Mouse (Mus musculus): ENCODE results near the gene Cd177. TPM values are rescaled to one million over a fixed set of nuclear protein-coding genes. Genes with fewer than 3 reads are reported as not detected.
A peak's percentile ranks its signal among the peaks of the same experiment; 100 is the strongest.
"Not testable (repeated sequence)": the region's sequence is repeated elsewhere in the genome, so short reads cannot be mapped to it uniquely, and the experiment has no call there.

Cd177 gene
- polyA plus RNA-seq, 1 experiment from 2014 or later: 1.3 TPM

DNA sequence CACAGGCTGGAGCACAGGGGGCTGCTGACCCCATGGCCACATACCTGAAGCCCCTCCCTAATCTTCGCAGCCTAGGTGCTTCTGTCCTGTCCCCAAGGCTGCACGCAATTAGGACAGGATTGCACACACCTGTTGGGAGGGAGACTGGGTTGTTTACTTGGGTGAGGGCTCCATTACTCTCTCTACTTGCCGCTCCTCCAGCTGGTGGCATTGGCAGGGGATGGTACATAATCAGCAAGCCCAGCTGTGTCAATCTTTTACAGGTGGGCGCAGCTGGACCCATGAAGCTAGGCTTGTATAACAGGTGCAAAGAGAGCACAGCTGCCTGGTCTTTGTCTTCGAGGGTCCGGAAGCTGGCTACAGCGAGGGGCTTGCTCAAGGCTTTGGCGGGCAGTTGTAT lies 2.5 kb upstream of the Cd177 start:
- no peak overlapping the region for H3K4me3 ChIP-seq (ENCODE audit: low read depth, low read length)
- H3K27ac ChIP-seq (ENCODE audit: low read length): no peak overlapping the region
- 69% methylated on average over 8 of the region's 8 CpGs for WGBS
- no peak overlapping the region for H3K4me2 ChIP-seq (replicated peaks; ENCODE audit: low read depth, low read length)
- H3K4me1 ChIP-seq (ENCODE audit: control insufficient read depth, insufficient read depth, low read length): no peaks in the 10 kb centered on the region
- no peak for ATAC-seq (ENCODE audit: insufficient number of reproducible peaks, insufficient read depth, low FRiP score, low read depth)
- H3K36me3 ChIP-seq (ENCODE audit: control insufficient read depth, insufficient read depth, low read length): no peaks in the 10 kb centered on the region
- H3K27me3 ChIP-seq (ENCODE audit: control insufficient read depth, insufficient read depth, low read length): no peaks in the 10 kb centered on the region
- H3K9ac ChIP-seq (replicated peaks; ENCODE audit: low read depth, low read length): no peak overlapping the region
- no peaks in the 10 kb centered on the region for H3K9me3 ChIP-seq (ENCODE audit: control insufficient read depth, low read depth, low read length)

- Histone ChIP-seq H3K27me3 (ENCODE audit: control insufficient read depth, insufficient read depth, low read length) (no peaks in the 10 kb centered on the region), H3K4me1 (ENCODE audit: control insufficient read depth, insufficient read depth, low read length) (no peaks in the 10 kb centered on the region), H3K36me3 (ENCODE audit: control insufficient read depth, insufficient read depth, low read length) (no peaks in the 10 kb centered on the region), H3K27ac (ENCODE audit: low read length) (no peak overlapping the region), H3K4me3 (ENCODE audit: low read depth, low read length) (no peak overlapping the region), H3K9ac (replicated peaks; ENCODE audit: low read depth, low read length) (no peak overlapping the region), H3K4me2 (replicated peaks; ENCODE audit: low read depth, low read length) (no peak overlapping the region), H3K9me3 (ENCODE audit: control insufficient read depth, low read depth, low read length) (no peaks in the 10 kb centered on the region)
- WGBS: 66% methylated on average over 6 of the region's 6 CpGs
- no peak for ATAC-seq (ENCODE audit: insufficient number of reproducible peaks, insufficient read depth, low FRiP score, low read depth)
These were observed 1.1 kb upstream of the Cd177 start for GRCm38 (mm10) chr7:24761161-24761560.

DNA sequence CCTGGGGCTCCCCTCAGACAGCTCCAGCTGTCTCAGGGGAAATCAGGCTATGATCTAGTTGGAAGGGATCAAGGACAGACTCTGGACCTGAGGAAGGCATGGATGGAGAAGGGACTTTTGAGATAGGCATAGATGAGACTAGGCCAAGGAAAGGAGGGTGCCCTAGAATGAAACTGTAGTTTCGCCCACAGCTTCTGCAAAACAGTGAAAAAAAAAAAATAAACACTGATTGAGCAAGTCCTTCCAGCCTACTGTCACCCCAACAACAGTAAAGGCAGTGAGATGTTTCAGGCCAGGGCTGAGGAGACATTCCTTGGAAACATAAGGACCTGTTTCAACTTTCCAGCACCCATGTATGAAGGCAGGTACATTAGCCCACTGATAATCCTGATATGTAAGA lies 1.6 kb downstream of the Cd177 start:
- Histone ChIP-seq H3K4me2 (replicated peaks; ENCODE audit: low read depth, low read length) (no peak overlapping the region), H3K36me3 (ENCODE audit: control insufficient read depth, insufficient read depth, low read length) (no peaks in the 10 kb centered on the region), H3K27me3 (ENCODE audit: control insufficient read depth, insufficient read depth, low read length) (no peaks in the 10 kb centered on the region), H3K4me1 (ENCODE audit: control insufficient read depth, insufficient read depth, low read length) (no peaks in the 10 kb centered on the region), H3K9me3 (ENCODE audit: control insufficient read depth, low read depth, low read length) (no peaks in the 10 kb centered on the region), H3K4me3 (ENCODE audit: low read depth, low read length) (no peak overlapping the region), H3K9ac (replicated peaks; ENCODE audit: low read depth, low read length) (no peak overlapping the region), H3K27ac (ENCODE audit: low read length) (no peak overlapping the region)
- 92% methylated on average over 1 of the region's 1 CpGs for WGBS
- ATAC-seq (ENCODE audit: insufficient number of reproducible peaks, insufficient read depth, low FRiP score, low read depth): no peak

DNA sequence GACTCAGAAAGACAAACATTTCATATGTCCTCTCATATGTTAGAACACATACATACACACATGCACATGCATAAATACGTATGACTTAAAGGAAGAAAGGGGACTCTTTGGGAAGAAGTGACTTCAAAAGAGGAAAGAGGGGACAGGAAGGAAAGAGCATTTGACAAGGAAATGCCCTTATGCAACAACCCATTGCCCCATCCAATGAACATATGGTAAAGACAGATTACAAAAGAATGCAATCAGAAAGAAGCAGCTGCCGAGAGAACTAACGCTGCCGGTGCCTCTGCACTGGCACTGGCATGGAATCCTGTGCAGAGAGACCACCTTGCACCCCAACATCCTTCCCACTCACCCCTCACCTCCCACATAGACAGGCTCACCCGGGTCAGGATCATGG lies 6.6 kb downstream of the Cd177 start:
- Histone ChIP-seq H3K4me3 (ENCODE audit: low read depth, low read length) (no peak overlapping the region), H3K4me2 (replicated peaks; ENCODE audit: low read depth, low read length) (no peak overlapping the region), H3K27me3 (ENCODE audit: control insufficient read depth, insufficient read depth, low read length) (no peaks in the 10 kb centered on the region), H3K36me3 (ENCODE audit: control insufficient read depth, insufficient read depth, low read length) (no peaks in the 10 kb centered on the region), H3K27ac (ENCODE audit: low read length) (no peak overlapping the region), H3K9ac (replicated peaks; ENCODE audit: low read depth, low read length) (no peak overlapping the region), H3K4me1 (ENCODE audit: control insufficient read depth, insufficient read depth, low read length) (no peaks in the 10 kb centered on the region), H3K9me3 (ENCODE audit: control insufficient read depth, low read depth, low read length) (no peaks in the 10 kb centered on the region)
- WGBS: 74% methylated on average over 5 of the region's 5 CpGs
- no peak for ATAC-seq (ENCODE audit: insufficient number of reproducible peaks, insufficient read depth, low FRiP score, low read depth)

DNA sequence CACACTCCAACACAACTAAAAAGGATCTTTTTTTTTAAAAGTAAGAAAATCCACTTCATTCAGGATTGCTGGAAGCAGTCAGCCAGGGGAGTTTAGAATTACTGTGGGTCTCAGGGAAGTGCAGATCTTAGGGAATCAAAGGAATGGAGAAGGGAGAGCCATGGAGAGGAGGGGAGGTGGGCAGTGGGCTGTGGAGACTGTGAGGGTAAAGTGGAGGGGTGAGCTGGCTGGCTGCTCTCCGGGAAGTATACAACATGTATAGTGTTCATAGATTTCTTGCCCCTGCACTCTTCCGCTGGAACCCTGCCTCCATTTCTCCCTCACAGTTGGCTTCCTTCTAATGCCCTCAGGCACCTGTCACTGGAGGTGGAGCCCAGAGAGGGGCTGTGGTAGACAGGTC lies 8.5 kb downstream of the Cd177 start:
- ATAC-seq (ENCODE audit: insufficient number of reproducible peaks, insufficient read depth, low FRiP score, low read depth): no peak
- 74% methylated on average over 2 of the region's 2 CpGs for WGBS

GRCm38 (mm10) chr7:24750695-24751094 lies 9.4 kb downstream of the Cd177 start:
- 48% methylated on average over 4 of the region's 4 CpGs for WGBS
- no peaks in the 10 kb centered on the region for H3K27me3 ChIP-seq (ENCODE audit: control insufficient read depth, insufficient read depth, low read length)
- H3K9me3 ChIP-seq (ENCODE audit: control insufficient read depth, low read depth, low read length): no peaks in the 10 kb centered on the region
- no peak for ATAC-seq (ENCODE audit: insufficient number of reproducible peaks, insufficient read depth, low FRiP score, low read depth)
- no peak overlapping the region for H3K4me2 ChIP-seq (replicated peaks; ENCODE audit: low read depth, low read length)
- H3K4me3 ChIP-seq (ENCODE audit: low read depth, low read length): no peak overlapping the region
- no peak overlapping the region for H3K27ac ChIP-seq (ENCODE audit: low read length)
- H3K9ac ChIP-seq (replicated peaks; ENCODE audit: low read depth, low read length): no peak overlapping the region
- H3K36me3 ChIP-seq (ENCODE audit: control insufficient read depth, insufficient read depth, low read length): no peaks in the 10 kb centered on the region
- H3K4me1 ChIP-seq (ENCODE audit: control insufficient read depth, insufficient read depth, low read length): no peaks in the 10 kb centered on the region

More for the DNA sequence above, 8.5 kb downstream of the Cd177 start:
- Histone ChIP-seq H3K4me2 (replicated peaks; ENCODE audit: low read depth, low read length) (no peak overlapping the region), H3K27ac (ENCODE audit: low read length) (no peak overlapping the region), H3K9ac (replicated peaks; ENCODE audit: low read depth, low read length) (no peak overlapping the region), H3K4me3 (ENCODE audit: low read depth, low read length) (no peak overlapping the region), H3K9me3 (ENCODE audit: control insufficient read depth, low read depth, low read length) (no peaks in the 10 kb centered on the region), H3K27me3 (ENCODE audit: control insufficient read depth, insufficient read depth, low read length) (no peaks in the 10 kb centered on the region), H3K36me3 (ENCODE audit: control insufficient read depth, insufficient read depth, low read length) (no peaks in the 10 kb centered on the region), H3K4me1 (ENCODE audit: control insufficient read depth, insufficient read depth, low read length) (no peaks in the 10 kb centered on the region)

DNA sequence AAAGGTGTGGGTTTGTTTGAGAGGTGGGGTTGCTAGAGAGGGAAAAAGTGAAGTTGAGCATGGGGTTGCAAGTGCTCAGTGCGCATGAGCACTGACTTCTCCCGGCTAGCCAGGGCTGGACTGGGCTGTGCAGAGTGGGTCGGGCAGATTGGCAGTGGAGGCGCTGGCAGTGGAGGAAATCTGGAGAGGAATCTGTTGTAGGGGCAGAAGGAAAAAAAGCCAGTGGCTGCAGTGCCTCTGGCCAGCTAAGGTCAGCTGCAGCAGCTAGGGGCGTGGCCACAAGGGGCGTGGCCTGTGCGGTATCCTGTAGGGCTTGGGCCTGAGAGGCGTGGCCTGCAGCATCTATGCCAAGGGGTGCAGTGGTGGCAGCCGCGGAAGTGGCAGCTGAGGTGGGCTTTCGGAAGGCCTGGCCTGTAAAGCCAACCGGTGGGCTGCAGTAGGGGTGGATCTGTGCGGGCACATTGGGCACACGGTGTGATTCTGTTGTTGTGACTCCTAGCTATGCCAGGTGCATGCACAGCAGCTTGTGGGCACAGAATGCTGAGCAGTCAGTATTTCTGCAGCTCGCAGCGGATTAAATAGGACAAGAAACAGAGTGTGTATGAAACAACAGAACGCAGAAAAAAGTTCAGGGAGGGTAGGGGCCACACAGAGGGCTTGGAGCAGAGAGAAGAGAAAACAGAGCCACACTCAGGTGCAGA lies 24.0 kb downstream of the Cd177 start:
- no peak overlapping the region for H3K9ac ChIP-seq (replicated peaks; ENCODE audit: low read depth, low read length)
- H3K4me3 ChIP-seq (ENCODE audit: low read depth, low read length): no peak overlapping the region
- no peaks in the 10 kb centered on the region for H3K9me3 ChIP-seq (ENCODE audit: control insufficient read depth, low read depth, low read length)
- H3K27ac ChIP-seq (ENCODE audit: low read length): no peak overlapping the region
- H3K4me1 ChIP-seq (ENCODE audit: control insufficient read depth, insufficient read depth, low read length): 0 out of 2 replicates have a peak, but pooled peaks cover 3% of the 10 kb centered on the region
- H3K36me3 ChIP-seq (ENCODE audit: control insufficient read depth, insufficient read depth, low read length): no peaks in the 10 kb centered on the region
- no peaks in the 10 kb centered on the region for H3K27me3 ChIP-seq (ENCODE audit: control insufficient read depth, insufficient read depth, low read length)
- 17% methylated on average over 17 of the region's 17 CpGs for WGBS
- 0 out of 2 replicates have a peak overlapping the region, but pooled peaks have one; percentile 16 for H3K4me2 ChIP-seq (replicated peaks; ENCODE audit: low read depth, low read length)
- ATAC-seq (ENCODE audit: insufficient number of reproducible peaks, insufficient read depth, low FRiP score, low read depth): peak; percentile 61; the same call in 1 of the 2 replicates

DNA sequence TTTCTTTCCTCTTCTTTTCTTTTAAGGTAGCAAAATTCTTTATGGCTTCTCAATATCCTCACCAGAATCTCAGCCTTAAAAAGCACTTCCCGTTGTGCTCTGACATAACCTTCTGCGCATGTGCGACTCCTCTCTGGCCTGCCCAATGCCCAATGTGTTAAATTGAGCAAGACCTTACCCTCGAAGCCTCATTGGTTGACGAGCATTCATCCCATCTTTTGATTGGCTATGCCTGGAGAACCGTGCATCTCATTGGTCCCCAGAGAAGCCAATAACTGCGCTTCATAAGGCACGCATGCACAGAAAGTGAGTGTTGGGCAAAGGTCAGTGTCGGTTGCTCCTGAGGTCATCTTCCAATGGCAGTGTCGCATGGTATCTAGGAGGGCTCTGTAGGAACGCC lies 33.3 kb downstream of the Cd177 start, which contains the start of gene Gm4763:
Gene Gm4763, minus strand, starts transcription at position 101 of the 400 bp plus-strand sequence.
- not testable (repeated sequence) for H3K4me2 ChIP-seq (replicated peaks; ENCODE audit: low read depth, low read length); H3K4me3 ChIP-seq (ENCODE audit: low read depth, low read length); ATAC-seq (ENCODE audit: insufficient number of reproducible peaks, insufficient read depth, low FRiP score, low read depth); H3K27ac ChIP-seq (ENCODE audit: low read length); H3K36me3 ChIP-seq (ENCODE audit: control insufficient read depth, insufficient read depth, low read length); H3K4me1 ChIP-seq (ENCODE audit: control insufficient read depth, insufficient read depth, low read length); H3K9me3 ChIP-seq (ENCODE audit: control insufficient read depth, low read depth, low read length); H3K27me3 ChIP-seq (ENCODE audit: control insufficient read depth, insufficient read depth, low read length); H3K9ac ChIP-seq (replicated peaks; ENCODE audit: low read depth, low read length)
- WGBS: 91% methylated on average over 11 of the region's 11 CpGs

GRCm38 (mm10) chr7:24715039-24715438 lies 45.1 kb downstream of the Cd177 start:
- WGBS: 62% methylated on average over 6 of the region's 6 CpGs
- no peaks in the 10 kb centered on the region for H3K27me3 ChIP-seq (ENCODE audit: control insufficient read depth, insufficient read depth, low read length)
- H3K9ac ChIP-seq (replicated peaks; ENCODE audit: low read depth, low read length): no peak overlapping the region
- no peak overlapping the region for H3K27ac ChIP-seq (ENCODE audit: low read length)
- no peak overlapping the region for H3K4me2 ChIP-seq (replicated peaks; ENCODE audit: low read depth, low read length)
- no peak overlapping the region for H3K4me3 ChIP-seq (ENCODE audit: low read depth, low read length)
- no peaks in the 10 kb centered on the region for H3K9me3 ChIP-seq (ENCODE audit: control insufficient read depth, low read depth, low read length)
- no peak for ATAC-seq (ENCODE audit: insufficient number of reproducible peaks, insufficient read depth, low FRiP score, low read depth)
- no peaks in the 10 kb centered on the region for H3K4me1 ChIP-seq (ENCODE audit: control insufficient read depth, insufficient read depth, low read length)
- no peaks in the 10 kb centered on the region for H3K36me3 ChIP-seq (ENCODE audit: control insufficient read depth, insufficient read depth, low read length)
